Mouse (Mus musculus) cortical plate, adult 2 months (tissue): ENCODE results near the gene Stard7. TPM values are rescaled to one million over a fixed set of nuclear protein-coding genes. Genes with fewer than 3 reads are reported as not detected.

Experiments used
- H3K27ac ChIP-seq: fragments of 200-500 bp; 2 replicates; pipeline ENCODE4 v1.5.1; 2012; ENCODE audit warnings: low read length, control low read depth, inconsistent platforms; ENCODE audit not compliant: insufficient read depth
- H3K4me1 ChIP-seq: fragments of 200-500 bp; 2 replicates; pipeline ENCODE4 v1.6.1; 2011; ENCODE audit warnings: low read length; ENCODE audit not compliant: control insufficient read depth, insufficient read depth
- H3K4me3 ChIP-seq: fragments of 200-500 bp; 2 replicates; pipeline ENCODE4 v1.5.1; 2011; ENCODE audit warnings: mild to moderate bottlenecking, low read length, control low read depth; ENCODE audit not compliant: insufficient read depth
- CTCF ChIP-seq: fragments of 200-500 bp; IDR thresholded peaks from 2 replicates; pipeline ENCODE4 v1.5.1; 2011; ENCODE audit warnings: mild to moderate bottlenecking, control low read depth, low read length; ENCODE audit not compliant: insufficient read depth; ENCODE audit errors: extremely low read depth
- POLR2A ChIP-seq: fragments of 200-500 bp; IDR thresholded peaks from 2 replicates; pipeline ENCODE4 v1.6.1; 2011; ENCODE audit warnings: mild to moderate bottlenecking, low read length, control low read depth; ENCODE audit not compliant: insufficient read depth; ENCODE audit errors: extremely low read depth
- polyA plus RNA-seq: library from polyadenylated mRNA; depleted of rRNA; stranded (reverse); fragments of >200 nt; gene quantifications from 2 replicates; pipeline ENCODE4 v1.2.3, GENCODE M21; 2012

The Stard7 gene
- polyA plus RNA-seq, 1 experiment = 96.1 TPM

DNA sequence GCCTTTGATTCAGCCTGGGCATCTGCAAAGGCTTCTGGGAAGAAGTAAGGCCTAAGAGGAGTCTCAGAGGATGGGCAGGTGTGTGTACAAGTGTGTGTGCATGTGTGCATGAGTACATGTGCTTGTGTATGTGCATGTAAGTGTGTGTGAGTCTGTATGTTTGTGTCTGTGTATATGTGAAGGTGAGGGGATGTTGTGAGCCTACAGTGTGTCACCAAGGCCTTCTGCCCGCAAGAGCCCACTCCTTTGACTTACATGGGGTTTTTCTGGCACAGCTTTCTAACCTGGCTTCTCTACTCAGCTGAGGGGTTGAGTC lies 45.1 kb downstream of the Stard7 start:
- H3K27ac ChIP-seq = no peak overlapping the region
- no peak for TF ChIP-seq POLR2A
- no peak for TF ChIP-seq CTCF
- no peaks in the 10 kb centered on the region for H3K4me1 ChIP-seq
- H3K4me3 ChIP-seq = no peak overlapping the region

DNA sequence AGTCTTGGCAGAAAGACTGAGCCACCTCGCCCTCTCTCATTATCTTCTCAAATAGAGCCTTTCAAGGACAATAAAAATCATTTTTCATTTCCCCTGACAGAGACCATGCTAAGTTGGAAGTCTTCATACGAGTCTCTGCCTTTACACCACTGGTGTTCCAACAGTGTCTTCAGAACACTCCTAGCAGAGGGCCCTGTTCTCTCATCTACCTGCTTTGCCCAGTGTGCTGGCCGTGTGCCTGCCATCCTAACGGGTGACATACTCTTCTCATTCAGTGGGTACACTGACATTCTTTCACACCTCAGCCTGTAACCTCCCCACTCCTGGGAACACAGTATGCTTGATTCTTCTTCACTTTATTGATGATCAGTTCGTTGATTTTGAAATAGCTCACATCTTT lies 46.4 kb downstream of the Stard7 start:
- Histone ChIP-seq H3K4me1 (no peaks in the 10 kb centered on the region), H3K4me3 (no peak overlapping the region), H3K27ac (no peak overlapping the region)
- TF ChIP-seq CTCF = no peak
- TF ChIP-seq POLR2A = no peak

DNA sequence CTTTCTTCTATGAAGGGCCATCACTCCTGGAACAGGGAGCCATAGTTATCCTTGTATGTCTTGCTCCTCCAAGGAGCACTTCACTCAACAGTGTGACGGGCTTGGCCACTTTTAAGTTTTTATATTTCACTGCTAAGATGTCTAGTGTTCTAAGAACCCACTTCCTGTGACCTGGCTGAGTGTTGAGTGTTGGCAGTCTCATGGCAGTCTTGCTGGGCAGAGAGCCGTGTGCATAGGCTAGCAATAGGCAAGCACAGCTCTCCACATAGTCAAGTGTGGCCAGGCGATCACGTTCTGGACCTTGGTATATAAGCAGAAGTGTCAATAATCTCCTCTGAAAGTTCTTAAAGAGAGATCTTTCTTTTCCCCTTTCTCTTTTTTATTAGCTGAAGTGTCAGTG lies 48.1 kb downstream of the Stard7 start:
- Histone ChIP-seq H3K27ac (no peak overlapping the region), H3K4me3 (no peak overlapping the region), H3K4me1 (no peaks in the 10 kb centered on the region)
- no peak for TF ChIP-seq CTCF

DNA sequence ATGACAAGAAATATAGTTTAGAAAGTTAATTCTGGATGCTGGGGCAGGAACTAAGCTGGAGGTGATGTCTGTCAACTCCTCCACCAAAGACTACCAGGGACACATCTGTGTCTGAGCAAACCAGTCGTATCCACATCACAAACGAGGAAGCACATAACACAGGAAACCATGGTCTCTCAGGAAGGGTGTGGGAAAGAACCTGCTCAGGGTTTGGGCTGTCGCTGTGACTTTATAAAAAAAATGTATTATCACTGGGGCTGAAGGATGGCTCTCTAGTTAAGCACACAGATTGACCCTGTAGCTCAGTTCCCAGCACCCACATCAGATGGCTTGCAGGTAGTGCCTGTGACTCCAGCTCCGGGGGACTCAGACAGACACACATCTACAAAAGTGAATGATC lies 49.1 kb downstream of the Stard7 start:
- TF ChIP-seq CTCF (no peak), POLR2A (no peak)
- Histone ChIP-seq H3K4me3 (no peak overlapping the region), H3K27ac (no peak overlapping the region), H3K4me1 (no peaks in the 10 kb centered on the region)

DNA sequence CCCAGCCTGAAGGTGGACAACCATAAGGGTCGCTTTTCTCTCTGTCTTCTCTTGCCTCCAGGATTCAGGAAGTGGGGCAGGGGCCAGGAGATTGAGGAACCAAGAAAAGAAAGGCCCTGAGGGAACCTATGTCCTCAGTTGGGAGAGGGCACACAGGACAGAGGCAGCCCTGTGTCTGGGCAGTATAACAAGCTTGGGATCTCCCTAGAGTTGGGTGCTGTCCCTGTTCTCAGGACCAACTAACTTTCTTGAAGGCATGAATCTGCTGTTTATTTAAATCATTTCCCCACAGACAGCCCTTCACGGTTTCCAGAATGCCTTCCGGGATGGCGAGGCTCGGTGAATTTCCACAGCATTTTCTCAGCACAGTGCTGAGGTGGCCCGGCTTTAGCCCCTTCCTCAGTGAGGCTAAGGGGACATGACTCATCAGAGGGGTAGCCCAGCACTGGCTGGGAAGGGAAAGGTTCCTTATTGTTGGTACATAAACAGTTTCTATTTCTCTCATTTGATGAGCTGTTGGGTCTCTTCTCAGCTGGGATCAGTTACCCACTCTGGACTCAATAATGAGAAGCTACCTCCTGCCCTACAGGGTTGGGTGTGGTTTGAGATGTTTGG lies 52.8 kb downstream of the Stard7 start:
- no peak overlapping the region for H3K4me3 ChIP-seq
- TF ChIP-seq POLR2A (no peak), CTCF (no peak)
- no peaks in the 10 kb centered on the region for H3K4me1 ChIP-seq
- H3K27ac ChIP-seq = no peak overlapping the region

DNA sequence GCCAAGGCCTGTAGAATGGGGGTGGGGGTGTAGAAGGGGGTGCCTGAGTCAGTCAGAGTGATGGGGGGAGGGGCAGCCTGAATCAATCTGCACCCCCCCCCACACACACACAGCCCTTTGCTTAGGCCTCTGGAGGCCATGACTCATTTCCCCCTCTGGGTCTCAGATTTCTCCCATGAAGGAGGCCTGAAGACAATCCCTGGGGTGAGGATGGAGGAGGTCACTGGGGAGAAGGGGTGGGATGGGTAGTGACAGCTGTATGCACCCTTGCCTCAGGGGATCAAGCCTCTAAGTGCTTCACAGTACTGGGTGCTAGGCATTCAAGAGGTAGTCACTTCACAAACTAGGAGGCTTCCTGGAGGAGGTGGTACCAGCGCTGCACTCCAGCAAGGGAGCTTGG lies 53.6 kb downstream of the Stard7 start:
- TF ChIP-seq POLR2A (no peak), CTCF (no peak)
- Histone ChIP-seq H3K27ac (no peak overlapping the region), H3K4me1 (no peaks in the 10 kb centered on the region), H3K4me3 (no peak overlapping the region)

- H3K4me1 ChIP-seq = no peaks in the 10 kb centered on the region
- TF ChIP-seq POLR2A (no peak), CTCF (no peak)
- H3K27ac ChIP-seq = no peak overlapping the region
- H3K4me3 ChIP-seq = no peak overlapping the region
Measured at GRCm38 (mm10) chr2:127324456-127324855, 54.4 kb downstream of the Stard7 start.

DNA sequence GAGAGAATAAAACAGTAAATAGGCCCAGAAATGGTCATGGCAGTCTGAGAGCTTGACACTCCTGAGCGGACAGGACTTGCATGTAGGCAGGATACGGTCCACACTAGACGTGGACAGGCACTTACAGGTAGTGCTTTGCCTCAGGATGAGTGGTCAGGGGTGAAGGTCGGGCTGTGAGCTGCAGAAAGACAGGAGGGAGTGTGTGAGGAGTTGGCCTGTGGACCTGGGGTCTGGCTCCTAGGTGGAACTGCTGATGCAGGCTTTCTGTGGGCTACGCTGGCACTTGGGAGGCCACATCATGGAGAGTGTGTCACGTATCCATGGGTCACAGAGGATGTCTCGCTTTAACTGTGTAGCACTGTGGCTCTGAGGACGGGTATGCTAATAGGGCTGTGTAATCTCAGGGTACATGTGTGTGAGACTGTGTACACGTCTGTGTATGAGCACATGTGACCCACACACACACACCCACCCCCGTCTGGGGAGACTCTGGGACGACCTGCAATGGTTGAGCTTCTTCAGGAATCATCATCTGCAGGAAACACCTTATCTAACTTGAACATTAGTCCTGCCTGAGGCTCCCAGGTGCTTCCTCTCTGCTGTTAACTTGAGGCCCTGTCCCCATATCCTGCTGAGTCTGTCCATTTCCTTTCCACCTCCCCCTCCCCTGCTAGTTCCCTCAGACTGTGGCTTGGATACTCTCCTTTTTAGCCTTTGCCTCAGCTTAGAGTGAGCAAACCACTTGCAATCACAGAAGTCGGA lies 58.3 kb downstream of the Stard7 start:
- Histone ChIP-seq H3K4me3 (no peak overlapping the region), H3K4me1 (no peaks in the 10 kb centered on the region), H3K27ac (no peak overlapping the region)
- TF ChIP-seq POLR2A = no peak
- TF ChIP-seq CTCF = no peak

GRCm38 (mm10) chr2:127332807-127333570 lies 63.0 kb downstream of the Stard7 start:
- Histone ChIP-seq H3K27ac (no peak overlapping the region), H3K4me3 (no peak overlapping the region), H3K4me1 (no peaks in the 10 kb centered on the region)
- TF ChIP-seq CTCF = no peak
- no peak for TF ChIP-seq POLR2A
